Mouse (Mus musculus) intestine, postnatal 0 days (tissue): ENCODE data around the gene Hes7. TPM values are rescaled to one million over a fixed set of nuclear protein-coding genes. Genes with fewer than 3 reads are reported as not detected.

Source experiments
- ATAC-seq: fragments of 200-750 bp; cut with Nextera tagmentation; 2 replicates; pipeline ENCODE4 v1.8.0; 2017; ENCODE audit warnings: mild to moderate bottlenecking, moderate TSS enrichment, moderate library complexity
- H3K27ac ChIP-seq: fragments of 300-500 bp; sonication (generic); 2 replicates; pipeline ENCODE4 v1.5.1; 2014; ENCODE audit warnings: mild to moderate bottlenecking, low read depth, low read length, moderate library complexity
- H3K27me3 ChIP-seq: fragments of 300-500 bp; sonication (generic); replicated peaks from 2 replicates; pipeline ENCODE4 v1.6.1; 2014; ENCODE audit warnings: low read length, mixed read lengths; ENCODE audit not compliant: control insufficient read depth, insufficient read depth
- H3K36me3 ChIP-seq: fragments of 300-500 bp; sonication (generic); 2 replicates; pipeline ENCODE4 v1.6.1; 2014; ENCODE audit warnings: mild to moderate bottlenecking, moderate library complexity; ENCODE audit not compliant: control insufficient read depth, insufficient read depth
- H3K4me1 ChIP-seq: fragments of 300-500 bp; sonication (generic); replicated peaks from 2 replicates; pipeline ENCODE4 v1.6.1; 2014; ENCODE audit warnings: antibody characterized with exemption, low read length, mixed read lengths; ENCODE audit not compliant: control insufficient read depth, insufficient read depth
- H3K4me2 ChIP-seq: fragments of 300-500 bp; sonication (generic); replicated peaks from 2 replicates; pipeline ENCODE4 v1.6.1; 2014; ENCODE audit warnings: low read depth, mild to moderate bottlenecking, moderate library complexity
- H3K4me3 ChIP-seq: fragments of 300-500 bp; sonication (generic); 2 replicates; pipeline ENCODE4 v1.5.1; 2014; ENCODE audit warnings: low read depth, low read length
- H3K9ac ChIP-seq: fragments of 300-500 bp; sonication (generic); 2 replicates; pipeline ENCODE4 v1.6.1; 2014; ENCODE audit warnings: mild to moderate bottlenecking, low read depth, low read length
- H3K9me3 ChIP-seq: fragments of 300-500 bp; sonication (generic); 2 replicates; pipeline ENCODE4 v1.6.1; 2016; ENCODE audit warnings: mixed run types; ENCODE audit not compliant: control insufficient read depth
- CTCF ChIP-seq: sonication (generic); IDR thresholded peaks from 2 replicates; pipeline ENCODE4 v1.5.1; 2016; ENCODE audit warnings: low read depth, mild to moderate bottlenecking, control low read depth, antibody characterized with exemption, moderate library complexity
- WGBS: fragments of 180-500 bp; shearing (Covaris S2); extraction: QIAGEN DNeasy Blood & Tissue Kit; methylation state at CpG from one replicate; pipeline ENCODE4 v1.1.7; 2014; 5-methylcytosine and 5-hydroxymethylcytosine counted together
- polyA plus RNA-seq: library from polyadenylated mRNA; unstranded; fragments of >200 nt; fragmentation: Nextera tagmentation; extraction: Ambion mirVana; gene quantifications from 2 replicates; pipeline ENCODE4 v1.2.1, GENCODE M21; 2015

Gene Hes7
- polyA plus RNA-seq, 1 experiment from 2014 or later, result 0.37 TPM

DNA sequence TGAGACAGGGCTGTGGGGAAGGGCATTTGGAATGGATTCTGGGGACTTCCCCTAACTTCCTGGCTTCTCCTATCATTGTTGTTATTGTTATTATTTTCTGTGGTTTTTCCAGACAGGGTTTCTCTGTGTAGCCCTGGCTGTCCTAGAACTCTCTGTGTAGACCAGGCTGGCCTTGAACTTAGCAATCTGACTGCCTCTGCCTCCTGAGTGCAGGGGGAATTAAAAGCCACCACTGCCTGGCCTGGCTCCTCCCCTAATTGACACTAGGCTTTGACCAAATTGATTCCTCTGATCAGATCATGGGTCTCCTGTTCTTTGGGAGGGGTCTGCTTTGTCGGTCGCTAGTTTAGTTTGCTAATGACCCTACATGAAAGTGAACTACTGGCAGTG lies 6.5 kb downstream of the Hes7 start:
- no peaks in the 10 kb centered on the region for H3K36me3 ChIP-seq

GRCm38 (mm10) chr11:69128426-69129122 lies 8.4 kb downstream of the Hes7 start:
- TF ChIP-seq CTCF, result no peak
- Histone ChIP-seq H3K9me3 (no peaks in the 10 kb centered on the region), H3K27me3 (peaks cover 7% of the 10 kb centered on the region; the same call in 1 of the 2 replicates), H3K36me3 (no peaks in the 10 kb centered on the region), H3K4me3 (no peak overlapping the region), H3K27ac (no peak overlapping the region), H3K4me2 (no peak overlapping the region), H3K9ac (no peak overlapping the region), H3K4me1 (no peaks in the 10 kb centered on the region)
- WGBS, result 72% methylated on average over 8 of the region's 8 CpGs
- no peak for ATAC-seq

More for the DNA sequence above, 6.5 kb downstream of the Hes7 start:
- no peak for TF ChIP-seq CTCF
- H3K4me2 ChIP-seq, result no peak overlapping the region
- no peaks in the 10 kb centered on the region for H3K4me1 ChIP-seq
- H3K27me3 ChIP-seq, result peaks cover 7% of the 10 kb centered on the region; the same call in 1 of the 2 replicates
- no peak for ATAC-seq
- no peak overlapping the region for H3K4me3 ChIP-seq
- no peak overlapping the region for H3K27ac ChIP-seq
- WGBS, result 59% methylated on average over 2 of the region's 2 CpGs
- H3K9me3 ChIP-seq, result no peaks in the 10 kb centered on the region
- no peak overlapping the region for H3K9ac ChIP-seq

- Histone ChIP-seq H3K4me3 (peak overlapping the region; percentile 42; the same call in 1 of the 2 replicates), H3K4me1 (peaks cover 7% of the 10 kb centered on the region; the same call in 1 of the 2 replicates), H3K36me3 (no peaks in the 10 kb centered on the region), H3K27ac (no peak overlapping the region), H3K9me3 (no peaks in the 10 kb centered on the region), H3K4me2 (peak overlapping the region; percentile 73), H3K27me3 (no peaks in the 10 kb centered on the region), H3K9ac (no peak overlapping the region)
- 24% methylated on average over 5 of the region's 5 CpGs for WGBS
- TF ChIP-seq CTCF, result no peak
- peak; percentile 61 for ATAC-seq
Observed at GRCm38 (mm10) chr11:69133566-69133922, 13.3 kb downstream of the Hes7 start.

DNA sequence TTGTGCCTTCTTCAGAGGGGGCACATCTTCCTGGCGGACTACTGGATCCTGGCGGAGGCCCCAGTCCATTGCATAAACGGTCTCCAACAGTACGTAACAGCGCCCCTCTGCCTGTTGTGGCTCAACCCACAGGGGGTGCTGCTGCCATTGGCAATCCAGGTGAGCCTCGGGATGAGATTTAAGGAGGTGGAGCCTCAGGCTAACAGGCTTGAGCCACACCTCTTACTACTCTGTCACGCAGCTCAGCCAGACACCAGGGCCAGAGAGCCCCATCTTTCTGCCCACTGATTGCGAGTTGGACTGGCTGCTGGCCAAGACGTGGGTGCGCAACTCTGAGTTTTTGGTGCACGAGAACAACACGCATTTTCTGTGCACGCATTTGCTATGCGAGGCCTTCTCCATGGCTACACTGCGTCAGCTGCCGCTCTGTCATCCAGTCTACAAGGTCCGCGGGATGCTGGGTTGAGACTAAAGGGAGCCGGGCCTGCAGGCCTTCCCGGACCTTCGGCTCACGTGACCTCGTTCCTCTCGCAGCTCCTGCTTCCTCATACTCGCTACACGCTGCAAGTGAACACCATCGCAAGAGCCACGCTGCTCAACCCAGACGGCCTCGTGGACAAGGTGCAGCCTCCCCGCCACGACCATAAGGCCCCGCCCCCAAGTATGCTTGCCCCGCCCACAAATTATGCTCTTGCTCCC lies 13.9 kb downstream of the Hes7 start:
- no peak overlapping the region; the same call in 1 of the 2 replicates for H3K27ac ChIP-seq

GRCm38 (mm10) chr11:69134622-69134968 lies 14.4 kb downstream of the Hes7 start:
- ATAC-seq, result no peak
- H3K36me3 ChIP-seq, result no peaks in the 10 kb centered on the region
- peak overlapping the region; percentile 73 for H3K4me2 ChIP-seq
- no peak overlapping the region for H3K27ac ChIP-seq
- no peaks in the 10 kb centered on the region for H3K27me3 ChIP-seq
- H3K9ac ChIP-seq, result no peak overlapping the region; the same call in 1 of the 2 replicates
- 32% methylated on average over 8 of the region's 8 CpGs for WGBS
- H3K9me3 ChIP-seq, result no peaks in the 10 kb centered on the region
- peak overlapping the region; percentile 42 for H3K4me3 ChIP-seq
- no peak for TF ChIP-seq CTCF
- peaks cover 7% of the 10 kb centered on the region; the same call in 1 of the 2 replicates for H3K4me1 ChIP-seq

More for the DNA sequence above, 13.9 kb downstream of the Hes7 start:
- peak; percentile 77 for ATAC-seq
- H3K4me1 ChIP-seq, result peaks cover 7% of the 10 kb centered on the region; the same call in 1 of the 2 replicates
- no peak overlapping the region; the same call in 1 of the 2 replicates for H3K9ac ChIP-seq
- peak; percentile 77 for TF ChIP-seq CTCF
- 3% methylated on average over 34 of the region's 34 CpGs for WGBS
- peak overlapping the region; percentile 73 for H3K4me2 ChIP-seq
- no peaks in the 10 kb centered on the region for H3K9me3 ChIP-seq
- peak overlapping the region; percentile 42 for H3K4me3 ChIP-seq
- no peaks in the 10 kb centered on the region for H3K36me3 ChIP-seq
- H3K27me3 ChIP-seq, result no peaks in the 10 kb centered on the region

DNA sequence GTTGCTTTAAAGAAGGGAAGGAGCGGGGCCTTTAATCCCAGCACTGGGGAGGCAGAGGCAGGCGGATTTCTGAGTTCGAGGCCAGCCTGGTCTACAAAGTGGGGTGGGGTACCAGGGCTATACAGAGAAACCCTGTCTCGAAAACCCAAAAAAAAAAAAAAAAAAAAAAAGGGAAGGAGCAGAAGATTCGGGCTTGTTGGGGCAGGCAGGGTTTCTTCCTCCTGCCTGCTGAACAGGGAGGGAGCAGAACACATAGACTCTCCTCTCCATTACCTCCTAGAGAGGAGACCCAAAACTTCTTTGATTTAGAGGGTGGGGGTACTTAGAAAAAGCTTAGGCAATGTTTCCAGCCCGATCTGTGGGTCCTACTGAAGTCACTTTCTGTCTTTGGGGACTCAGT lies 15.2 kb downstream of the Hes7 start:
- H3K4me1 ChIP-seq, result peaks cover 7% of the 10 kb centered on the region; the same call in 1 of the 2 replicates
- no peaks in the 10 kb centered on the region for H3K36me3 ChIP-seq
- H3K4me2 ChIP-seq, result no peak overlapping the region
- no peak overlapping the region for H3K27ac ChIP-seq
- H3K9me3 ChIP-seq, result no peaks in the 10 kb centered on the region
- TF ChIP-seq CTCF, result no peak
- WGBS, result 93% methylated on average over 5 of the region's 6 CpGs
- no peaks in the 10 kb centered on the region for H3K27me3 ChIP-seq
- no peak overlapping the region for H3K4me3 ChIP-seq
- no peak for ATAC-seq
- no peak overlapping the region for H3K9ac ChIP-seq
